In the genomic region with DNA sequence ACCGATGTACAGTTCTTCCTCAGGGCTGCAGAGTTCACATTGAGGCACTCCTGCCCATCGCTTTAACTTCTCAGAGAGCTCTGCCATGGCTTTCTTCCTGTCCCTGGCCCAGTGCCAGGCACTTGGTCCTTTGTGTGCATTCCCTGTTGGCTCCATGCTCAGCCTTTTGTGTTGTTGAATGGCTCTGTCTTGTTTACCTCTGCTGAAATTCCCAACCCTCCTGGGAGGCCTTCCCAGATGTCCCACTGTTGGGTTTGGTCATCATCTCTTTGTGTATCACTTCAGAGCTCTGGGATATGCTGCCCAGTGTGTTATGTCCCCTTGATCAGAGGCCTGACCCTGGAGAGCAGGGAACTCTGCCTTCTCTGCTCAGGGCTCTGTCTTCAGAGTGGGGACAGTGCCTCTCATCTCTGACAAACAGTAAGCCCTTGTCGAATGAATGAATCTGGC, we compare ENCODE assay signal across 11 mouse cellular contexts.
DNase-seq lines count a peak whose midpoint lies in the region; ATAC-seq and TF ChIP-seq lines count a peak whose summit lies in the region.
"Had no signal": no experiment of that assay in that cellular context is flagged by ENCODE, and none has a peak within 500 bp of the region (broad histone marks: within the 10 kb centered on the region; RNA-seq: fewer than 3 reads in every experiment).

No protein-coding gene starts in this region.

- H3K9ac ChIP-seq in embryonic facial prominence, embryonic 11.5 days (replicated peaks; ENCODE audit: low read length), result no peak overlapping the region
- H3K9ac ChIP-seq in hindbrain, embryonic 11.5 days (ENCODE audit: low read depth, low read length), result no peak overlapping the region
- no peak overlapping the region for H3K9ac ChIP-seq in midbrain, embryonic 16.5 days (ENCODE audit: low read depth, low read length)
- H3K9ac ChIP-seq: heart, embryonic 12.5 days; limb, embryonic 13.5 days; lung, embryonic 15.5 days had no signal

- H3K27me3 ChIP-seq in embryonic facial prominence, embryonic 11.5 days (ENCODE audit: control insufficient read depth, insufficient read depth, low read length), result no peaks in the 10 kb centered on the region
- H3K27me3 ChIP-seq in hindbrain, embryonic 11.5 days (ENCODE audit: control insufficient read depth, insufficient read depth, low read length), result no peaks in the 10 kb centered on the region
- H3K27me3 ChIP-seq in midbrain, embryonic 16.5 days (ENCODE audit: control insufficient read depth, insufficient read depth, low read depth, low read length), result no peaks in the 10 kb centered on the region
- H3K27me3 ChIP-seq in thymus, adult 2 months (ENCODE audit: control insufficient read depth, insufficient read depth, low read length), result no peaks in the 10 kb centered on the region
- H3K27me3 ChIP-seq: heart, embryonic 12.5 days; limb, embryonic 13.5 days; lung, embryonic 15.5 days had no signal

- ATAC-seq in embryonic facial prominence, embryonic 11.5 days (replicated peaks; ENCODE audit: insufficient number of reproducible peaks, low FRiP score, low TSS enrichment, low read depth), result peak; percentile 75
- ATAC-seq in hindbrain, embryonic 11.5 days (ENCODE audit: low FRiP score), result peak; percentile 68
- no peak for ATAC-seq in midbrain, embryonic 16.5 days
- ATAC-seq: activated CD4-positive, CD25-positive, alpha-beta regulatory T cell, adult 4 months had no signal

- no peak overlapping the region for H3K4me3 ChIP-seq in embryonic facial prominence, embryonic 11.5 days (ENCODE audit: low read depth, low read length)
- no peak overlapping the region for H3K4me3 ChIP-seq in hindbrain, embryonic 11.5 days (ENCODE audit: low read depth, low read length)
- no peak overlapping the region for H3K4me3 ChIP-seq in midbrain, embryonic 16.5 days (ENCODE audit: low read depth, low read length)
- H3K4me3 ChIP-seq in thymus, adult 2 months (ENCODE audit: control insufficient read depth, insufficient read depth, low read length), result no peak overlapping the region
- H3K4me3 ChIP-seq: heart, embryonic 12.5 days; limb, embryonic 13.5 days; lung, embryonic 15.5 days had no signal

- no peaks in the 10 kb centered on the region for H3K4me1 ChIP-seq in embryonic facial prominence, embryonic 11.5 days (ENCODE audit: control insufficient read depth, insufficient read depth, low read length)
- peaks cover 8% of the 10 kb centered on the region for H3K4me1 ChIP-seq in hindbrain, embryonic 11.5 days (replicated peaks; ENCODE audit: control insufficient read depth, insufficient read depth, low read length)
- peaks cover 8% of the 10 kb centered on the region; the same call in 1 of the 2 replicates for H3K4me1 ChIP-seq in midbrain, embryonic 16.5 days (ENCODE audit: control insufficient read depth, insufficient read depth, low read length)
- H3K4me1 ChIP-seq in thymus, adult 2 months (replicated peaks; ENCODE audit: control insufficient read depth, insufficient read depth, low read length), result no peaks in the 10 kb centered on the region

- H3K27ac ChIP-seq in embryonic facial prominence, embryonic 11.5 days (replicated peaks; ENCODE audit: low read depth, low read length), result no peak overlapping the region
- 0 out of 2 replicates have a peak overlapping the region, but pooled peaks have one; percentile 47 for H3K27ac ChIP-seq in hindbrain, embryonic 11.5 days (ENCODE audit: low read depth, low read length)
- peak overlapping the region; percentile 2; the same call in 1 of the 2 replicates for H3K27ac ChIP-seq in midbrain, embryonic 16.5 days (ENCODE audit: low read length)
- H3K27ac ChIP-seq in thymus, adult 2 months (ENCODE audit: control insufficient read depth, insufficient read depth, low read length), result no peak overlapping the region
- H3K27ac ChIP-seq: limb, embryonic 13.5 days; lung, embryonic 15.5 days had no signal

- no peaks in the 10 kb centered on the region for H3K36me3 ChIP-seq in embryonic facial prominence, embryonic 11.5 days (replicated peaks; ENCODE audit: control insufficient read depth, insufficient read depth, low read depth, low read length)
- H3K36me3 ChIP-seq in hindbrain, embryonic 11.5 days (ENCODE audit: control insufficient read depth, insufficient read depth, low read length), result no peaks in the 10 kb centered on the region
- no peaks in the 10 kb centered on the region for H3K36me3 ChIP-seq in midbrain, embryonic 16.5 days (ENCODE audit: control insufficient read depth, insufficient read depth, low read length)
- no peaks in the 10 kb centered on the region for H3K36me3 ChIP-seq in thymus, adult 2 months (ENCODE audit: control insufficient read depth, insufficient read depth, low read length)
- H3K36me3 ChIP-seq: heart, embryonic 12.5 days; limb, embryonic 13.5 days; lung, embryonic 15.5 days had no signal

- DNase-seq in ZHBTc4 (ENCODE audit: low read depth, low spot score), result peak; percentile 28
- DNase-seq in embryonic facial prominence, embryonic 11.5 days (ENCODE audit: low spot score), result no peak
- peak; percentile 62 for DNase-seq in hindbrain, embryonic 11.5 days (ENCODE audit: low spot score)
- no peak for DNase-seq in spleen, postnatal 36 days (ENCODE audit: low spot score in 2 of 2)
- DNase-seq in thymus, adult 2 months, result no peak
- DNase-seq in layer of hippocampus, adult 8-10 months (ENCODE audit: low spot score in 2 of 2), result no peak

- H3K4me2 ChIP-seq in embryonic facial prominence, embryonic 11.5 days (ENCODE audit: low read depth, low read length), result no peak overlapping the region
- H3K4me2 ChIP-seq in hindbrain, embryonic 11.5 days (replicated peaks; ENCODE audit: low read depth, low read length), result no peak overlapping the region
- H3K4me2 ChIP-seq in midbrain, embryonic 16.5 days (ENCODE audit: low read length), result no peak overlapping the region
- H3K4me2 ChIP-seq: heart, embryonic 12.5 days; limb, embryonic 13.5 days; lung, embryonic 15.5 days had no signal

- no peaks in the 10 kb centered on the region for H3K9me3 ChIP-seq in embryonic facial prominence, embryonic 11.5 days (replicated peaks; ENCODE audit: control insufficient read depth, low read length)
- H3K9me3 ChIP-seq in hindbrain, embryonic 11.5 days (ENCODE audit: control insufficient read depth, low read length), result no peaks in the 10 kb centered on the region
- H3K9me3 ChIP-seq in midbrain, embryonic 16.5 days (replicated peaks; ENCODE audit: control insufficient read depth, low read length, poor library complexity, severe bottlenecking), result no peaks in the 10 kb centered on the region
- H3K9me3 ChIP-seq: heart, embryonic 12.5 days; limb, embryonic 13.5 days; lung, embryonic 15.5 days had no signal

- WGBS in embryonic facial prominence, embryonic 11.5 days, result 69% methylated on average over 3 of the region's 3 CpGs
- WGBS in hindbrain, embryonic 11.5 days, result 47% methylated on average over 3 of the region's 3 CpGs
- WGBS in midbrain, embryonic 16.5 days, result 18% methylated on average over 3 of the region's 3 CpGs
- WGBS in thymus, adult 2 months, result 80% methylated on average over 3 of the region's 3 CpGs

- no peak for TF ChIP-seq CTCF in thymus, adult 2 months (IDR thresholded peaks at IDR 0.05; ENCODE audit: borderline replicate concordance, control insufficient read depth, extremely low read depth, insufficient read depth, low read length, poor library complexity)

- no peak for TF ChIP-seq POLR2A in thymus, adult 2 months (IDR thresholded peaks at IDR 0.05; ENCODE audit: control insufficient read depth, extremely low read depth, insufficient read depth, low read length, poor library complexity)

Comparison
In these comparisons a context has a peak if more than half of its experiments do, and no peak if none do; other contexts are left out.
1. DNase-seq: peak in ZHBTc4 (single experiment) and hindbrain, embryonic 11.5 days (single experiment); none in embryonic facial prominence, embryonic 11.5 days (single experiment), spleen, postnatal 36 days (0 of 2), thymus, adult 2 months (single experiment) and layer of hippocampus, adult 8-10 months (0 of 2).
2. H3K27ac ChIP-seq: peak in hindbrain, embryonic 11.5 days (single experiment) and midbrain, embryonic 16.5 days (single experiment); none in embryonic facial prominence, embryonic 11.5 days (single experiment) and thymus, adult 2 months (single experiment).